Mouse (Mus musculus): ENCODE measurements around the gene Per1. TPM values are rescaled to one million over a fixed set of nuclear protein-coding genes. Genes with fewer than 3 reads are reported as not detected.
A peak's percentile ranks its signal among the peaks of the same experiment; 100 is the strongest.

Per1 gene
- polyA plus RNA-seq, 1 experiment: 4.5 TPM

DNA sequence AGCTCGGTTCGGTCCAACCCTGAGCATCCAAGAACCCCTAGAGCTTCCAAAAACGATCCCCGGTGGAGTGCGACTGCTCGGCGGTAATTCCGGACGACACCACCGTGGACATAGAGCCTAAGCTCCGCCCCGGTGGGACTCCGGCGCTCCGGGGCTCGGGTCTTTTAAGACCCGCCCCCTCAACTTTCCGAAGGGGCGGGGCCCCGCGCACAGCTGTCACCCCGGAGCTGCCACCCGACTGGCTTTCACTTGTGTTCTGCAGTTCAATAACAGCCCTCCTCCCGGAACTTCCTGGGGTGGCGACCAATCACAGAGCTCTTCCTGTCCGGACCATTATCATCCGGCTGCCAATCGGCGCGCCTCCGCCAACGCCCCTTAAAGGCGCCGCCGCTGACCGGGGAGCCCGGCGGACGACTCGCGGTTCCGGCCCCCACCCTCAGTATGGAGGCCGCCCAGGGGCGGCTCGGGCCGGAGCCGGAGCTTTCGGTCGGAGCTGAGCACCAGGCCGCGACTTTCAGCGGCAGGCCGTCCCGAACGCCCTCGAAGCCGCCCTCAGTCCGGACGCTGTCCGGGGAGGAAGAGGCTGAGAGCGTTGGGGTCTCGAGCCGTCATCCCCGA is 35.6 kb upstream of the Per1 start, which contains the start of gene Borcs6:
Gene Borcs6, plus strand, starts transcription at position 361 of the 618 bp plus-strand sequence.
- no peaks in the 10 kb centered on the region for H3K27me3 ChIP-seq (ENCODE audit: control insufficient read depth, insufficient read depth, insufficient read length)
- H3K79me3 ChIP-seq (ENCODE audit: low read depth): no peaks in the 10 kb centered on the region
- H3K4me3 ChIP-seq (ENCODE audit: insufficient read depth, poor library complexity, severe bottlenecking): peak within 1 kb of the TSS; percentile 93
- H3ac ChIP-seq (ENCODE audit: control insufficient read depth, insufficient read length, low read depth): peak within 1 kb of the TSS; percentile 93
- peaks cover 9% of the 10 kb centered on the region for H3K79me2 ChIP-seq (ENCODE audit: control insufficient read depth, insufficient read depth)
- TF ChIP-seq MAX (IDR thresholded peaks at IDR 0.05) (no peak), MYOD1 (IDR thresholded peaks at IDR 0.05; ENCODE audit: control insufficient read depth, insufficient read length, low read depth) (no peak), USF1 (IDR thresholded peaks at IDR 0.05; ENCODE audit: low read depth) (no peak), FOSL1 (IDR thresholded peaks at IDR 0.05; ENCODE audit: insufficient read depth, low read length, poor library complexity, severe bottlenecking) (no peak), MYOG (IDR thresholded peaks at IDR 0.05; ENCODE audit: control insufficient read depth, extremely low read depth, insufficient read length) (no peak), CEBPB (IDR thresholded peaks at IDR 0.05; ENCODE audit: low read depth) (no peak)
- H3K36me3 ChIP-seq (ENCODE audit: control insufficient read depth, insufficient read depth): no peaks in the 10 kb centered on the region

DNA sequence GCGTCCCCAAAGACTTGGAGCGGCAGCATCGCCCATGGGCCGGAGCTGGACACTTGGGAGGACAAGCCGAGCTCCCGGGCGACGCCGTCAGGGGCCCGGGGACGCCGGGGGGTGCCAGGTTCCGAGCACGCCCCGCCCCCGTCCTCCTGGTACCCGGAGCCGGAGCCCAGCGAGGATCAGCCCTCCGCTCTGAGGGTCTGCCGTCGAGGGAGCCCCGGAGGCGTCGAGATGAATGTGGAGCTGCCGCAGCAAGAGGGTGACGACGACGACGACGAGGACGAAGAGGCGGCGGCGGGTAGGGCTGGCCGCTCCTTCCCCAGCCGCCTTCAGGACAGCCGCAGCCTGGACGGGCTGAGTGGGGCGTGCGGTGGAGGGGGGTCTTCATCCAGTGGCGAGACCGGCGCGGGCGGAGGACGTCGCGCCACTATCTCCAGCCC is 35.0 kb upstream of the Per1 start:
- H3K79me2 ChIP-seq (ENCODE audit: control insufficient read depth, insufficient read depth): peaks cover 9% of the 10 kb centered on the region
- H3ac ChIP-seq (ENCODE audit: control insufficient read depth, insufficient read length, low read depth): peak overlapping the region; percentile 93
- H3K79me3 ChIP-seq (ENCODE audit: low read depth): no peaks in the 10 kb centered on the region
- no peaks in the 10 kb centered on the region for H3K36me3 ChIP-seq (ENCODE audit: control insufficient read depth, insufficient read depth)
- TF ChIP-seq MAX (IDR thresholded peaks at IDR 0.05) (no peak), USF1 (IDR thresholded peaks at IDR 0.05; ENCODE audit: low read depth) (no peak), CTCF (IDR thresholded peaks at IDR 0.05; ENCODE audit: control insufficient read depth, insufficient read depth, insufficient read length) (no peak), MYOD1 (IDR thresholded peaks at IDR 0.05; ENCODE audit: control insufficient read depth, insufficient read length, low read depth) (no peak), MYOG (IDR thresholded peaks at IDR 0.05; ENCODE audit: control insufficient read depth, extremely low read depth, insufficient read length) (no peak), CEBPB (IDR thresholded peaks at IDR 0.05; ENCODE audit: low read depth) (no peak), FOSL1 (IDR thresholded peaks at IDR 0.05; ENCODE audit: insufficient read depth, low read length, poor library complexity, severe bottlenecking) (no peak)
- H3K27me3 ChIP-seq (ENCODE audit: control insufficient read depth, insufficient read depth, insufficient read length): no peaks in the 10 kb centered on the region
- H3K4me3 ChIP-seq (ENCODE audit: insufficient read depth, poor library complexity, severe bottlenecking): peak overlapping the region; percentile 93

DNA sequence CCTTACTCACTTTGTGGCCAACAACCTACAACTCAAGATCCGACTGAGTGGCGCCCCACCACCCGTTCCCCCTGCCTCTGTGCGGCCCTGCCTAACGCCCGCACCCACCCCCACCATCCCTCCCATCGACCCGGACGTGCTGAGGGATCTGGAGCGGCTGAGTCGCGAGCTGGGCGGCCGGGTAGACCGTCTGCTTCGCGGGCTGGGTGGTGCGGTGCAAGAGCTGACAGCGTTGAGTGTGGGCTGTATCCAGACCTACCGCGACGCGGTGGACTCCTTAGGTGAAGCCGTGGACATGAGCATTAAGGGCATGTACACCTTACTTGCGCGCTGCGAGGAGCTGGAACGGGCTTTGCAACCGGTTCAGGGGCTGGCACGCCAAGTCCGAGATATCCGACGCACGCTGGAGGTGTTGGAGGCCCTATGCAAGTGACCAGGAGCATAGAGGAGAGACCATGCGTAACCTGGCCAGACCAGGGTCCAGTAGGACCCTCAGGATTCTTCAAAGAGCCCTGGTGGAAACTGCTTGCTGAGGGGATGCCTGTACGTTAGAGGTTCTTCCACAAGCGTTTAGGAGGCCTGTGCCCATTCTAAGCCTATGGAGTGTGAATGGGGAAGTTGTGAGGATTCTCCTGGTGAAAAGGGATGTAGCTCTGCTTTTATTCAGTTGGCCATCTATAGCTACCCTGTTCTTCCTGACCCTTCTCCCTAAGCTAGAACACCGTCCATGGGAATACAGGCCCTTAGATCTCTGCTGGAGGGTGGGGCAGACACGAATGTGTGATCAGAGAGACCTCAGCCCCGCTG is 34.4 kb upstream of the Per1 start:
- Histone ChIP-seq H3ac (ENCODE audit: control insufficient read depth, insufficient read length, low read depth) (peak overlapping the region; percentile 93), H3K79me3 (ENCODE audit: low read depth) (no peaks in the 10 kb centered on the region), H3K36me3 (ENCODE audit: control insufficient read depth, insufficient read depth) (no peaks in the 10 kb centered on the region), H3K27me3 (ENCODE audit: control insufficient read depth, insufficient read depth, insufficient read length) (no peaks in the 10 kb centered on the region), H3K4me3 (ENCODE audit: insufficient read depth, poor library complexity, severe bottlenecking) (peak overlapping the region; percentile 93), H3K79me2 (ENCODE audit: control insufficient read depth, insufficient read depth) (peaks cover 9% of the 10 kb centered on the region)
- TF ChIP-seq MAX (IDR thresholded peaks at IDR 0.05): no peak
- no peak for TF ChIP-seq CTCF (IDR thresholded peaks at IDR 0.05; ENCODE audit: control insufficient read depth, insufficient read depth, insufficient read length)
- no peak for TF ChIP-seq FOSL1 (IDR thresholded peaks at IDR 0.05; ENCODE audit: insufficient read depth, low read length, poor library complexity, severe bottlenecking)
- no peak for TF ChIP-seq CEBPB (IDR thresholded peaks at IDR 0.05; ENCODE audit: low read depth)
- no peak for TF ChIP-seq MYOD1 (IDR thresholded peaks at IDR 0.05; ENCODE audit: control insufficient read depth, insufficient read length, low read depth)

DNA sequence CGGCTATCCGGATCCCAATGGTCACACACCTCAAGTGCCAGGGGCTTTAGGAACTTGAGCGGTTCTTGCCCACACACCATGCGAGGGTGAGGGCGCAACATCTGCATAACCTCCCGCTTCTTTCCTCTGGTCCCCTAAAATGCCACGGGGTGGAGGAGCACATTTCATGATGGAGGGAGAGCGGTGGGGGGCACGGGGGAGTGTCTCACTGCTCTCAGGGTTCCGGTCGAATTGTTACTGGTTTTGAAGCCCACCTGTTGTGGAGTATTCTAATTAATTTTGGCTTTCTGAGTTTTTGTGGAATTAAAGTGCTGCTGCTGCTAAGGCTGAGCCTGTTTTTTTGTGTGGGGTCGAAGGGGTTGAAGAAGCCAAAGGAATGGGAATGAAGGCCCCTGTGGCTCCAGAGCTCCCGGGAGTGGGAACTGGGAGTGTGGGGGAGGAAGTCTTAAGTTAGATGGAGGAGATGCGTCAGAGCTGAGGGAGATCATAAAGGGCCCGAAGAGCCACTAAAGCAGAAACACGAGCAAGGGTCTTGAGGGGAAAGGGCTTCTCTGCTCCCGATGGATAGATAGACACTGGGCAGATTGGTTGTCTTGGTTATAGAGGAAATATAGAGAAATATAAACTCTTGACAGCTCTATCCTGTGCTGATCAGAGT is 33.6 kb upstream of the Per1 start:
- peaks cover 9% of the 10 kb centered on the region for H3K79me2 ChIP-seq (ENCODE audit: control insufficient read depth, insufficient read depth)
- H3ac ChIP-seq (ENCODE audit: control insufficient read depth, insufficient read length, low read depth): no peak overlapping the region
- H3K27me3 ChIP-seq (ENCODE audit: control insufficient read depth, insufficient read depth, insufficient read length): no peaks in the 10 kb centered on the region
- H3K36me3 ChIP-seq (ENCODE audit: control insufficient read depth, insufficient read depth): no peaks in the 10 kb centered on the region
- H3K79me3 ChIP-seq (ENCODE audit: low read depth): no peaks in the 10 kb centered on the region
- TF ChIP-seq FOSL1 (IDR thresholded peaks at IDR 0.05; ENCODE audit: insufficient read depth, low read length, poor library complexity, severe bottlenecking): no peak
- no peak for TF ChIP-seq MYOD1 (IDR thresholded peaks at IDR 0.05; ENCODE audit: control insufficient read depth, insufficient read length, low read depth)
- no peak for TF ChIP-seq MYOG (IDR thresholded peaks at IDR 0.05; ENCODE audit: control insufficient read depth, extremely low read depth, insufficient read length)
- TF ChIP-seq CEBPB (IDR thresholded peaks at IDR 0.05; ENCODE audit: low read depth): no peak
- no peak for TF ChIP-seq USF1 (IDR thresholded peaks at IDR 0.05; ENCODE audit: low read depth)
- no peak for TF ChIP-seq CTCF (IDR thresholded peaks at IDR 0.05; ENCODE audit: control insufficient read depth, insufficient read depth, insufficient read length)
- TF ChIP-seq MAX (IDR thresholded peaks at IDR 0.05): no peak
- no peak overlapping the region for H3K4me3 ChIP-seq (ENCODE audit: insufficient read depth, poor library complexity, severe bottlenecking)

DNA sequence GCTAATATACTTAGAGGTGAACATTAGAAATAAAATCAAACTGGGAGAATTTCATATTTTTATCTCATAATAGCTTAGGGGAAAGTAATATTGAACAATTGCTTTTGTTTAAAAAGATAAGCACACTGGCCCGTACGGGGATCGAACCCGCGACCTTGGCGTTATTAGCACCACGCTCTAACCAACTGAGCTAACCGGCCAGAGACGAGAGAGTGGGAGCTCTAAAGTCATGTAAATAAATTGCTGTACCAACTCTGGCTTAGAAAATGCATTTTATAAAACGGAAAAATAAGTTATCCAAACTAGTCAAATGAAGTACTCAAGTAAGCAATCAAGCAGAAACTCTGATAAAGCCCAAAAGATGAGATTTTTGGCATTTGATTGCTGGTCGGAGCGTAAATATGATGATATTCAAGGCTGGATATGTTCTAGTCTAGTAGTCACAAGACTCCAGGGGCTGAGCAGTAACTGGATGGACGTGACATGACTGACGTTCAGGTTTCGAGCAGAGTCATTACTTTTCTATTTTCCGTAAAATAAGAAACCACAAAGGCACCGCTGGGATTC is 32.7 kb upstream of the Per1 start:
- peak overlapping the region; percentile 2 for H3K4me3 ChIP-seq (ENCODE audit: insufficient read depth, poor library complexity, severe bottlenecking)
- peak; percentile 20 for TF ChIP-seq CEBPB (IDR thresholded peaks at IDR 0.05; ENCODE audit: low read depth)
- TF ChIP-seq MYOG (IDR thresholded peaks at IDR 0.05; ENCODE audit: control insufficient read depth, extremely low read depth, insufficient read length): no peak

More for the DNA sequence above, 32.7 kb upstream of the Per1 start:
- H3K79me3 ChIP-seq (ENCODE audit: low read depth): no peaks in the 10 kb centered on the region
- no peaks in the 10 kb centered on the region for H3K27me3 ChIP-seq (ENCODE audit: control insufficient read depth, insufficient read depth, insufficient read length)
- peaks cover 9% of the 10 kb centered on the region for H3K79me2 ChIP-seq (ENCODE audit: control insufficient read depth, insufficient read depth)
- no peaks in the 10 kb centered on the region for H3K36me3 ChIP-seq (ENCODE audit: control insufficient read depth, insufficient read depth)
- H3ac ChIP-seq (ENCODE audit: control insufficient read depth, insufficient read length, low read depth): peak overlapping the region; percentile 15

All from C2C12 (cell line).